Mouse (Mus musculus): ENCODE results near the gene Traf4. TPM values are rescaled to one million over a fixed set of nuclear protein-coding genes. Genes with fewer than 3 reads are reported as not detected.

The Traf4 gene
- total and polyA plus RNA-seq, 3 experiments, result 34.4 to 42.0 TPM; not detected in 1

- Histone ChIP-seq H3K9me3 (replicated peaks; ENCODE audit: insufficient read depth, low read length) (no peaks in the 10 kb centered on the region), H3K4me3 (ENCODE audit: control insufficient read depth in 1 of 2, insufficient read depth in 1 of 2, low read depth in 2 of 2, low read length in 2 of 2) (no peak overlapping the region), H3K27me3 (ENCODE audit: control insufficient read depth in 1 of 2, insufficient read depth in 2 of 2, low read length in 2 of 2) (no peaks in the 10 kb centered on the region), H3K79me2 (ENCODE audit: control insufficient read depth, insufficient read depth, low read length, poor library complexity) (peaks cover 15% of the 10 kb centered on the region), H3K36me3 (ENCODE audit: control insufficient read depth in 1 of 2, insufficient read depth in 2 of 2, low read length in 2 of 2) (peaks cover 0 to 45% of the 10 kb centered on the region in 2 experiments; a peak in 2 of 4 replicates), H3K9ac (ENCODE audit: control insufficient read depth, low read depth, low read length, poor library complexity, severe bottlenecking) (no peak overlapping the region), H3K4me1 (ENCODE audit: control insufficient read depth in 1 of 2, insufficient read depth in 2 of 2, low read length in 2 of 2) (peaks cover 17 to 36% of the 10 kb centered on the region in 2 experiments), H3K27ac (ENCODE audit: control insufficient read depth, low read depth, low read length) (no peak overlapping the region)
- TF ChIP-seq JUND (IDR thresholded peaks at IDR 0.05; ENCODE audit: low read depth, low read length) (no peak), MYC (IDR thresholded peaks at IDR 0.05; ENCODE audit: low read depth, low read length) (no peak), SIN3A (IDR thresholded peaks at IDR 0.05; ENCODE audit: low read length) (no peak), RAD21 (IDR thresholded peaks at IDR 0.05; ENCODE audit: low read depth, low read length) (no peak), TCF12 (IDR thresholded peaks at IDR 0.05; ENCODE audit: low read depth, low read length) (no peak), POLR2AphosphoS5 (IDR thresholded peaks at IDR 0.05; ENCODE audit: borderline replicate concordance, low read depth, low read length) (no peak), E2F4 (IDR thresholded peaks at IDR 0.05; ENCODE audit: borderline replicate concordance, low read depth, low read length) (no peak), HCFC1 (IDR thresholded peaks at IDR 0.05; ENCODE audit: low read depth, low read length) (no peak)
- DNase-seq (ENCODE audit: low read depth, low spot score), result no peak
Observed at GRCm38 (mm10) chr11:78118467-78118866, 46.9 kb downstream of the Traf4 start.

- Histone ChIP-seq H3K9ac (ENCODE audit: control insufficient read depth, low read depth, low read length, poor library complexity, severe bottlenecking) (peak overlapping the region; percentile 69), H3K79me2 (ENCODE audit: control insufficient read depth, insufficient read depth, low read length, poor library complexity) (peaks cover 11% of the 10 kb centered on the region), H3K4me3 (ENCODE audit: control insufficient read depth in 1 of 2, insufficient read depth in 1 of 2, low read depth in 2 of 2, low read length in 2 of 2) (peak overlapping the region; percentile 72 to 90), H3K9me3 (replicated peaks; ENCODE audit: insufficient read depth, low read length) (no peaks in the 10 kb centered on the region), H3K36me3 (ENCODE audit: control insufficient read depth in 1 of 2, insufficient read depth in 2 of 2, low read length in 2 of 2) (peaks cover 0 to 28% of the 10 kb centered on the region in 2 experiments; a peak in 2 of 4 replicates), H3K27ac (ENCODE audit: control insufficient read depth, low read depth, low read length) (peak overlapping the region; percentile 52), H3K27me3 (ENCODE audit: control insufficient read depth in 1 of 2, insufficient read depth in 2 of 2, low read length in 2 of 2) (no peaks in the 10 kb centered on the region), H3K4me1 (ENCODE audit: control insufficient read depth in 1 of 2, insufficient read depth in 2 of 2, low read length in 2 of 2) (peaks cover 11 to 28% of the 10 kb centered on the region in 2 experiments)
- no peak for DNase-seq (ENCODE audit: low read depth, low spot score)
- TF ChIP-seq BHLHE40 (IDR thresholded peaks at IDR 0.05; ENCODE audit: borderline replicate concordance, low read depth, low read length) (no peak), MYC (IDR thresholded peaks at IDR 0.05; ENCODE audit: low read depth, low read length) (0 out of 2 replicates have a peak, but pooled peaks have one; percentile 1), GATA1 (IDR thresholded peaks at IDR 0.05; ENCODE audit: low read depth, low read length) (peak; percentile 72), GABPA (IDR thresholded peaks at IDR 0.05; ENCODE audit: low read depth, low read length) (no peak), ZMIZ1 (IDR thresholded peaks at IDR 0.05; ENCODE audit: low read depth, low read length) (no peak), JUND (IDR thresholded peaks at IDR 0.05; ENCODE audit: low read depth, low read length) (no peak), TBP (IDR thresholded peaks at IDR 0.05; ENCODE audit: low read depth, low read length) (0 out of 2 replicates have a peak, but pooled peaks have one; percentile 9), EP300 (IDR thresholded peaks at IDR 0.05; ENCODE audit: low read depth in 1 of 2, low read length in 2 of 2) (no peak), KAT2A (conservative IDR thresholded peaks at IDR 0.05; ENCODE audit: low read depth, low read length) (no peak)
Observed at GRCm38 (mm10) chr11:78116146-78116410, 49.3 kb downstream of the Traf4 start.
